Mouse (Mus musculus): ENCODE measurements around the gene Tnfrsf8.

- no peak for TF ChIP-seq CTCF (IDR thresholded peaks at IDR 0.05; ENCODE audit: low read depth)
- no peak for TF ChIP-seq EP300 (IDR thresholded peaks at IDR 0.05; ENCODE audit: low read depth)
Measured at GRCm38 (mm10) chr4:145319274-145320226, 4.6 kb upstream of the Tnfrsf8 start.
